ENCODE assay signal across 16 mouse cellular contexts in the genomic region with DNA sequence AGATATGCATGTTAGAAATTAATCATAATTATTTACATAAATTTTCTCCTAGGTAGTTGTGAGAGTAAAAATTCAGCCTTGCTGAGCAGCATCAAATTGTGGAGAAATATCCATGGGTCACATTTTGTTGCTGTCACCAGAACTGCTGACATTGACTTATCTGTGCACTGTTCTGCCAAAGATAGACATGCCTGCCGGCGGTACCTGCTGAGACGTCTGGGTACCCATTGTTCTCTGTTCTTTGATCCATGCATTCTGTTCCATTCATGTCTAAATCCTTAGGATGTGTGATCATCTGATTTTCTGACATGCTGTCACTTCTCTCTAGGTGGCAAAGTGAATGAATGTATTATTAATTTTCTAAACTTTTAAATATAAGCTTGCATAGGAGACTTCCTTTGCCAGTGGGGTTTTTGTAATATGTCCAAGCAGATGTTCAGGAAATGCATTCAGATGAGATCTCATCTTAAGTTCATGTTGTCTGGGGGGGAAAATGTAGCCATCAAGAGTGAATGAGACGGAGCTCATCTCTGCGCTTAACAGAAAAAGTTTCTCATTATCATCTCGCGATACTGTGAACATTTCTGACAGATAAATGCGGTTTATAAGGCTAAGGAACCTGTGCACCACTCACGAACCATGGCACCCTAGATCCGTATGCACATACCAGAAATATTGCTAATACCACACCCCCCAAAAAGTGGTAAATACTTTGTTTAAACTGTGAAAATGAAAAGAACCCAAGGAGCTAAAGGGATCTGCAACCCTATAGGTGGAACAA.
DNase-seq lines count a peak whose midpoint lies in the region; ATAC-seq lines count a peak whose summit lies in the region.
"Had no signal": no experiment of that assay in that cellular context is flagged by ENCODE, and none has a peak within 500 bp of the region (broad histone marks: within the 10 kb centered on the region; RNA-seq: fewer than 3 reads in every experiment).

No protein-coding gene starts in this region.

- WGBS in forebrain, embryonic 11.5 days: 75% methylated on average over 10 of the region's 10 CpGs
- WGBS in forebrain, embryonic 15.5 days: 74% methylated on average over 10 of the region's 10 CpGs
- 72% methylated on average over 10 of the region's 10 CpGs for WGBS in hindbrain, embryonic 13.5 days
- 55% methylated on average over 10 of the region's 10 CpGs for WGBS in midbrain, embryonic 15.5 days

- ATAC-seq in forebrain, embryonic 11.5 days (replicated peaks; ENCODE audit: low FRiP score): 0 out of 2 replicates have a peak, but pooled peaks have one; percentile 26
- no peak for ATAC-seq in forebrain, embryonic 15.5 days (replicated peaks)
- 0 out of 2 replicates have a peak, but pooled peaks have one; percentile 54 for ATAC-seq in hindbrain, embryonic 13.5 days (ENCODE audit: low FRiP score)
- ATAC-seq in midbrain, embryonic 15.5 days (replicated peaks): peak; percentile 93
- ATAC-seq: forebrain, embryonic 13.5 days; Patski had no signal

- H3K36me3 ChIP-seq in forebrain, embryonic 11.5 days (ENCODE audit: control insufficient read depth, insufficient read depth, low read length): no peaks in the 10 kb centered on the region
- H3K36me3 ChIP-seq in forebrain, embryonic 15.5 days: no peaks in the 10 kb centered on the region
- no peaks in the 10 kb centered on the region for H3K36me3 ChIP-seq in hindbrain, embryonic 13.5 days
- H3K36me3 ChIP-seq in midbrain, embryonic 15.5 days (replicated peaks): no peaks in the 10 kb centered on the region
- H3K36me3 ChIP-seq: liver, embryonic 15.5 days had no signal

- H3K27ac ChIP-seq in forebrain, embryonic 11.5 days (ENCODE audit: low read depth, low read length): no peak overlapping the region
- H3K27ac ChIP-seq in forebrain, embryonic 15.5 days (replicated peaks): no peak overlapping the region
- H3K27ac ChIP-seq in hindbrain, embryonic 13.5 days: no peak overlapping the region
- no peak overlapping the region for H3K27ac ChIP-seq in midbrain, embryonic 15.5 days
- H3K27ac ChIP-seq: forebrain, embryonic 13.5 days; liver, embryonic 15.5 days had no signal

- no peaks in the 10 kb centered on the region for H3K9me3 ChIP-seq in forebrain, embryonic 11.5 days (ENCODE audit: control insufficient read depth, low read length)
- H3K9me3 ChIP-seq in forebrain, embryonic 15.5 days: no peaks in the 10 kb centered on the region
- H3K9me3 ChIP-seq in hindbrain, embryonic 13.5 days: no peaks in the 10 kb centered on the region
- H3K9me3 ChIP-seq in midbrain, embryonic 15.5 days: no peaks in the 10 kb centered on the region
- H3K9me3 ChIP-seq: forebrain, embryonic 13.5 days; liver, embryonic 15.5 days; megakaryocyte, embryonic 14.5 days had no signal

- H3K4me3 ChIP-seq in forebrain, embryonic 11.5 days (ENCODE audit: low read depth, low read length): no peak overlapping the region
- no peak overlapping the region for H3K4me3 ChIP-seq in forebrain, embryonic 15.5 days
- no peak overlapping the region for H3K4me3 ChIP-seq in hindbrain, embryonic 13.5 days
- H3K4me3 ChIP-seq in midbrain, embryonic 15.5 days: no peak overlapping the region
- H3K4me3 ChIP-seq: forebrain, embryonic 13.5 days; liver, embryonic 15.5 days; megakaryocyte, embryonic 14.5 days had no signal

- no peak for DNase-seq in forebrain, embryonic 11.5 days (ENCODE audit: low spot score)
- peak; percentile 12 for DNase-seq in brain, adult 2 months (ENCODE audit: low read depth, low spot score)
- DNase-seq in natural killer cell, adult 2 months (ENCODE audit: low spot score in 2 of 2): no peak
- DNase-seq in c-Kit-positive CD71-positive TER-119-positive erythroid progenitor cells, embryonic 14.5 days (ENCODE audit: low spot score): no peak
- DNase-seq: heart, adult 18-20 months; kidney, adult 2 months; kidney, postnatal 14 days; lung, postnatal 10 days; right cerebral cortex, adult 18-20 months had no signal

- no peak overlapping the region for H3K9ac ChIP-seq in forebrain, embryonic 11.5 days (ENCODE audit: low read length)
- no peak overlapping the region for H3K9ac ChIP-seq in forebrain, embryonic 15.5 days (replicated peaks)
- no peak overlapping the region for H3K9ac ChIP-seq in hindbrain, embryonic 13.5 days
- H3K9ac ChIP-seq in midbrain, embryonic 15.5 days: no peak overlapping the region
- H3K9ac ChIP-seq: forebrain, embryonic 13.5 days; liver, embryonic 15.5 days had no signal

- no peaks in the 10 kb centered on the region for H3K4me1 ChIP-seq in forebrain, embryonic 11.5 days (replicated peaks; ENCODE audit: control insufficient read depth, insufficient read depth, low read length)
- no peaks in the 10 kb centered on the region for H3K4me1 ChIP-seq in forebrain, embryonic 15.5 days
- no peaks in the 10 kb centered on the region for H3K4me1 ChIP-seq in hindbrain, embryonic 13.5 days (replicated peaks)
- no peaks in the 10 kb centered on the region for H3K4me1 ChIP-seq in midbrain, embryonic 15.5 days
- H3K4me1 ChIP-seq: forebrain, embryonic 13.5 days; liver, embryonic 15.5 days; megakaryocyte, embryonic 14.5 days had no signal

- H3K27me3 ChIP-seq in forebrain, embryonic 11.5 days (ENCODE audit: control insufficient read depth, insufficient read depth, low read length): no peaks in the 10 kb centered on the region
- H3K27me3 ChIP-seq in forebrain, embryonic 15.5 days: no peaks in the 10 kb centered on the region
- H3K27me3 ChIP-seq in hindbrain, embryonic 13.5 days: no peaks in the 10 kb centered on the region
- H3K27me3 ChIP-seq in midbrain, embryonic 15.5 days (replicated peaks): no peaks in the 10 kb centered on the region
- H3K27me3 ChIP-seq: forebrain, embryonic 13.5 days; liver, embryonic 15.5 days; megakaryocyte, embryonic 14.5 days; Patski had no signal

- H3K4me2 ChIP-seq in forebrain, embryonic 11.5 days (ENCODE audit: low read depth, low read length, severe bottlenecking): no peak overlapping the region
- no peak overlapping the region for H3K4me2 ChIP-seq in forebrain, embryonic 15.5 days (replicated peaks)
- no peak overlapping the region for H3K4me2 ChIP-seq in hindbrain, embryonic 13.5 days
- no peak overlapping the region for H3K4me2 ChIP-seq in midbrain, embryonic 15.5 days
- H3K4me2 ChIP-seq: forebrain, embryonic 13.5 days; liver, embryonic 15.5 days had no signal
